Mouse (Mus musculus): ENCODE results near the gene Nfkbie. TPM values are rescaled to one million over a fixed set of nuclear protein-coding genes. Genes with fewer than 3 reads are reported as not detected.

The Nfkbie gene
- polyA plus RNA-seq, 2 experiments: 3.6 to 4.0 TPM

DNA sequence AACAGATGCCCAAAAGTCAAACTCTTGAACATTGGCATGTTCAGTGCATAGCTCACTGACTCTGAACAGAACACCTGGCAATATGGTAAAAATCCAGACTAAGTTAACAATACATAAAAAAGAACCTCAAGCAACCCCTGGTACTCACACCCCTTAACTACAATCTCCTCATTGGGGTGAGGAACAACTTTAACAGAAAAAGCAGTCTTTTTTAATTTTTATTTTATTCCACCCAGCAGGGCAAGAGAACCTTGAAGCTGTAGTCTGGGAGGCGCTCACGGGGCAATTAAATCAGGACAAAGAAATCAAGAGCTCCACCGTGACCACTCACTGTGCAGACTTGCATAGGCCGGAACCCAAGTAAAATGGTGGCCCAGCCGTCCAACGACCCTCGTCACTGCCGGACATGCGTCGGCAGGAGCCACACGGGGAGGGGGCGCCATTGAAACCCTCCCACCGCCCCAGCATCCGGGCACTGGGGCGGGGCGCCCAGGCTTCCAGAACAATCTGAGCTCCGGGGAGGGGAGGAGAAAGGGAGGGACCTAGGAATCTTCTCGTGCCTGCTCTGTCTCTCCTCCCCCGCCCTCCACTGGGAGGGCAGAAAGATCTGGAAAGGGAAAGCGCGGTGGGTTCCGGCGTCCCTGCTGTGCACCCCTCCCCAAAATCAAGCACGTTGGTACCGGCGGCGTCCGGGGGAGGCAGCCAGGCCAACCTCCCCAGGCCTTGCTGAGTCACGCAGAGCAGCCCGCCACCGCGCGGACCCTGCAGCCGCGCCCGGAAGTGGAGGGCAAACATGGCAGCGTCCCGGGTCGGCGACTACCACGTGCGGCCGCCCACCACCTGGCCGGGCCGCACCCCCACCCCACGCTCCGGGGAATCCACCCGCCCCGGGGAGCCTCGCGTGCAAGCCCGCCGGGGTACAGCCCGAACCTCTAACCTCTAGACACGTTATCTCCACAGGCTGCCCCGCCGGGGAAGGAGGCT is 16.9 kb downstream of the Nfkbie start:
- peak overlapping the region; percentile 73 for H3K4me2 ChIP-seq (replicated peaks; ENCODE audit: low read depth, low read length, severe bottlenecking)
- H3K4me1 ChIP-seq (ENCODE audit: control insufficient read depth, insufficient read depth, low read length): peaks cover 10% of the 10 kb centered on the region
- H3K36me3 ChIP-seq (ENCODE audit: control insufficient read depth, insufficient read depth, low read length): peaks cover 49% of the 10 kb centered on the region
- no peaks in the 10 kb centered on the region for H3K9me3 ChIP-seq (ENCODE audit: control insufficient read depth, low read length)
- no peaks in the 10 kb centered on the region for H3K27me3 ChIP-seq (ENCODE audit: control insufficient read depth, insufficient read depth, low read length)
- peak overlapping the region; percentile 96 for H3K4me3 ChIP-seq (replicated peaks; ENCODE audit: low read length)
- WGBS: under 1% methylated on average over 38 of the region's 57 CpGs
- H3K27ac ChIP-seq (replicated peaks; ENCODE audit: low read depth, low read length): peak overlapping the region; percentile 97
- no peak for TF ChIP-seq POLR2A (IDR thresholded peaks at IDR 0.05; ENCODE audit: borderline replicate concordance, extremely low read depth, insufficient read depth, insufficient read length)
- H3K9ac ChIP-seq (ENCODE audit: low read depth, low read length, severe bottlenecking): peak overlapping the region; percentile 98
- DNase-seq (ENCODE audit: low spot score): peak; percentile 91
- peak; percentile 41 for ATAC-seq (ENCODE audit: low FRiP score, low read depth)

DNA sequence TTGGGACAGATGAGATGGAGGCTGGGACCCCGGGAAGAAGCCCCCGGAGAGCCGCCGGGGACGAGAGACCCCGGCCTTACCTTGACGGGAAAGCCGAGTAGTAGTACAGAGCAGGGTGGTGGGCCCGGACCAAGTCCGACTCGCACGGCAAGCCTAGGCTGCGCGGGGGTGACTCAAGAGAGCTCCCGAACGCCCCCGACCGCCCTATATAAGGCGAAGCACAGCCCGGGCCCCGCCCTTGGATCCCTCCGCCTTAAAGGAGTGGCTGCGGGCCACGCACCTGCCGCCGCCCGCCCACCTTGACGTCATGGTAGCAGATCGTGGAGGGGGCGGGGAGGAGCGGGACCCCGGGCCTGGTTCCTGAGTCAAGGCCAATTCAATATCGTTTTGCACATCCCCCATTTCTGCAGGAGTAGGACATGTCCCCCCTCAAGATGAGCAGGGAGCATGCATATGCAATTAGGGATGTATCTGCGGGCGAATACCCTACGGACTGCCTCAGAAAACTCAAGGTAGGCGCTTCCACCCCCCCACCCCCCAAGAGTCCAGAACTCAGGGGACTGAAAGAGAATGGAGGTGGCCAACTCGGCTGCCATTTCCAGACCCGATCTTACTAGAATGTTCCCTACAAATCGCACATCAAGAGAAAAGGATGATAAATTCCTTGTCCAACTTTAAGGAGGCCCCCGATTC is 17.7 kb downstream of the Nfkbie start, which contains the start of gene Hsp90ab1:
Hsp90ab1 (minus strand) TSS at position 185 of the 693 bp plus-strand sequence.
- Histone ChIP-seq H3K36me3 (ENCODE audit: control insufficient read depth, insufficient read depth, low read length) (peaks cover 40% of the 10 kb centered on the region), H3K4me1 (ENCODE audit: control insufficient read depth, insufficient read depth, low read length) (peaks cover 10% of the 10 kb centered on the region), H3K27me3 (ENCODE audit: control insufficient read depth, insufficient read depth, low read length) (no peaks in the 10 kb centered on the region), H3K27ac (replicated peaks; ENCODE audit: low read depth, low read length) (peak within 1 kb of the TSS; percentile 97), H3K9ac (ENCODE audit: low read depth, low read length, severe bottlenecking) (peak within 1 kb of the TSS; percentile 98), H3K4me2 (replicated peaks; ENCODE audit: low read depth, low read length, severe bottlenecking) (peak within 1 kb of the TSS; percentile 73), H3K4me3 (replicated peaks; ENCODE audit: low read length) (peak within 1 kb of the TSS; percentile 96), H3K9me3 (ENCODE audit: control insufficient read depth, low read length) (no peaks in the 10 kb centered on the region)
- ATAC-seq (ENCODE audit: low FRiP score, low read depth): peak; percentile 85
- TF ChIP-seq POLR2A (IDR thresholded peaks at IDR 0.05; ENCODE audit: borderline replicate concordance, extremely low read depth, insufficient read depth, insufficient read length): peak; percentile 98
- DNase-seq (ENCODE audit: low spot score): peak; percentile 94
- 3% methylated on average over 41 of the region's 41 CpGs for WGBS

DNA sequence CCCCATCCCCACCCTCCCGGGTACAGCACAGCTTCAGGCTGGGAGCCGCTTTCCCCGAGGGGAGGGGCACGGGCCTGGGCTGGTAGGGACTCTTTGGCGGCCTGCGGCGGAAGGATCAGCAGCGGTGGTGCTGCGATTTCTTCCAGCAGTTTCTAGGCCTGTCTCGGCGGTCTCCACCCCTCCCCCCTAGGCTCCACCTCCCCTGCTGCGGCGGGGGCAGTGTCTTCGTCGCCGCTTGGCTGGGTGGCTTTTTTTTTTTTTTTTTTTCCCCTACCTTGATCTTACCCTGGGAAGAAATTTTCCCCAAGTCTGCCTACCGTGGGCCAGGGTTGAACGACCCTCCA is 18.2 kb downstream of the Nfkbie start:
- Histone ChIP-seq H3K9me3 (ENCODE audit: control insufficient read depth, low read length) (no peaks in the 10 kb centered on the region), H3K4me3 (replicated peaks; ENCODE audit: low read length) (peak overlapping the region; percentile 96), H3K4me2 (replicated peaks; ENCODE audit: low read depth, low read length, severe bottlenecking) (peak overlapping the region; percentile 73), H3K27me3 (ENCODE audit: control insufficient read depth, insufficient read depth, low read length) (no peaks in the 10 kb centered on the region), H3K4me1 (ENCODE audit: control insufficient read depth, insufficient read depth, low read length) (peaks cover 10% of the 10 kb centered on the region), H3K36me3 (ENCODE audit: control insufficient read depth, insufficient read depth, low read length) (peaks cover 35% of the 10 kb centered on the region), H3K9ac (ENCODE audit: low read depth, low read length, severe bottlenecking) (peak overlapping the region; percentile 98), H3K27ac (replicated peaks; ENCODE audit: low read depth, low read length) (peak overlapping the region; percentile 97)
- 0% methylated on average over 18 of the region's 18 CpGs for WGBS
- no peak for TF ChIP-seq POLR2A (IDR thresholded peaks at IDR 0.05; ENCODE audit: borderline replicate concordance, extremely low read depth, insufficient read depth, insufficient read length)
- ATAC-seq (ENCODE audit: low FRiP score, low read depth) (peak; percentile 79), DNase-seq (ENCODE audit: low spot score) (peak; percentile 98)

DNA sequence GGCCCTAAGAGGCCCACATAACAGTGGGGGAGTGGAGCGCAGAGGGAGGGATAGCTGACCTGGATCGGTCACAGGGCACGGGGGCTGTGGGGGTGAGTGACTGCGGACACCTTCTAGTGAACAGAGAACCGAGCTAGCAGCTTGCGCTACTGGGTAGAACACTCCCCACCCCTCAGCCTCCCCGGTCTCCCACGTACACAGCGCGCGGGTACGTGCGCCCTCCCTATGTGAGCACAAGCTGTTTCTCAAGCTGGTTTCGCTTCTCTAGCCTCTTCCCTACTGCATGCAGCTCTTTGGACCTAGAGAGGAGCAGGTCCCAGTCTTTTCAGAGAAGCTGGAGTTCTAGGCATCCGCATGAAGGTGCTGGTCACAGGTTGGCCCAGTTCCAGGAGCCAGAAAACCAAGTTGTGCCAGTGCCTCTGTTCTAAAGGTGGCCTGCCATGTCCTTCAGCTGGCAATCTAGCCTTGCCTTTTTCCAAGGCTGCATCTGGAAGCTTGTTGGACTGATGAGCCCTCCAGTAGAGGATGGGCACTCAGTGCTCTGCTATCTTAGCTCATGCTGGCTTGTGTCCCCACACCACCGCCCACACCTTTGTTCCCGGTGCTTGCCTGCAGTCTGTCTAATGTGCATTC is 18.7 kb downstream of the Nfkbie start:
- DNase-seq (ENCODE audit: low spot score) (peak; percentile 71), ATAC-seq (ENCODE audit: low FRiP score, low read depth) (peak; percentile 28; the same call in 1 of the 2 replicates)
- H3K9ac ChIP-seq (ENCODE audit: low read depth, low read length, severe bottlenecking): peak overlapping the region; percentile 98
- no peaks in the 10 kb centered on the region for H3K9me3 ChIP-seq (ENCODE audit: control insufficient read depth, low read length)
- 4% methylated on average over 17 of the region's 17 CpGs for WGBS
- H3K36me3 ChIP-seq (ENCODE audit: control insufficient read depth, insufficient read depth, low read length): peaks cover 30% of the 10 kb centered on the region
- H3K27me3 ChIP-seq (ENCODE audit: control insufficient read depth, insufficient read depth, low read length): no peaks in the 10 kb centered on the region
- peak overlapping the region; percentile 96 for H3K4me3 ChIP-seq (replicated peaks; ENCODE audit: low read length)
- H3K27ac ChIP-seq (replicated peaks; ENCODE audit: low read depth, low read length): peak overlapping the region; percentile 97
- peaks cover 10% of the 10 kb centered on the region for H3K4me1 ChIP-seq (ENCODE audit: control insufficient read depth, insufficient read depth, low read length)
- TF ChIP-seq POLR2A (IDR thresholded peaks at IDR 0.05; ENCODE audit: borderline replicate concordance, extremely low read depth, insufficient read depth, insufficient read length): 0 out of 2 replicates have a peak, but pooled peaks have one; percentile 59
- peak overlapping the region; percentile 73 for H3K4me2 ChIP-seq (replicated peaks; ENCODE audit: low read depth, low read length, severe bottlenecking)

Measured in limb, embryonic 14.5 days (tissue).